Mouse (Mus musculus): ENCODE data around the gene Dnajb5.

GRCm38 (mm10) chr4:43005765-43006164 lies 56.2 kb downstream of the Dnajb5 start:
- TF ChIP-seq GATA1 (IDR thresholded peaks at IDR 0.05; ENCODE audit: low read length), result no peak
- no peak for TF ChIP-seq TAL1 (IDR thresholded peaks at IDR 0.05; ENCODE audit: low read length)

Measured in erythroblast, embryonic 14.5 days (primary cell).